Mouse (Mus musculus) stomach, embryonic 14.5 days (tissue): ENCODE results near the gene Bfsp2. TPM values are rescaled to one million over a fixed set of nuclear protein-coding genes. Genes with fewer than 3 reads are reported as not detected.

Experiments
- ATAC-seq: fragments of 200-750 bp; cut with Nextera tagmentation; 2 replicates; pipeline ENCODE4 v1.8.0; 2017; ENCODE audit warnings: low read depth, moderate TSS enrichment; ENCODE audit not compliant: insufficient number of reproducible peaks, insufficient read depth, low FRiP score
- H3K27ac ChIP-seq: fragments of 300-500 bp; sonication (generic); 2 replicates; pipeline ENCODE4 v1.5.1; 2014; ENCODE audit warnings: mild to moderate bottlenecking, low read length, moderate library complexity, mixed read lengths
- H3K27me3 ChIP-seq: fragments of 300-500 bp; sonication (generic); 2 replicates; pipeline ENCODE4 v1.6.1; 2014; ENCODE audit warnings: low read length, control low read depth, mixed read lengths; ENCODE audit not compliant: control insufficient read depth, insufficient read depth
- H3K36me3 ChIP-seq: fragments of 300-500 bp; sonication (generic); 2 replicates; pipeline ENCODE4 v1.6.1; 2014; ENCODE audit warnings: mild to moderate bottlenecking, control low read depth, low read length, moderate library complexity, mixed read lengths; ENCODE audit not compliant: control insufficient read depth, insufficient read depth
- H3K4me1 ChIP-seq: fragments of 300-500 bp; sonication (generic); 2 replicates; pipeline ENCODE4 v1.6.1; 2014; ENCODE audit warnings: low read length, control low read depth, mixed read lengths; ENCODE audit not compliant: control insufficient read depth, insufficient read depth
- H3K4me2 ChIP-seq: fragments of 300-500 bp; sonication (generic); replicated peaks from 2 replicates; pipeline ENCODE4 v1.6.1; 2014; ENCODE audit warnings: low read depth, low read length, control low read depth
- H3K4me3 ChIP-seq: fragments of 300-500 bp; sonication (generic); 2 replicates; pipeline ENCODE4 v1.5.1; 2014; ENCODE audit warnings: low read depth, low read length, control low read depth
- H3K9ac ChIP-seq: fragments of 300-500 bp; sonication (generic); replicated peaks from 2 replicates; pipeline ENCODE4 v1.6.1; 2014; ENCODE audit warnings: low read depth, mild to moderate bottlenecking, control low read depth, low read length, moderate library complexity, mixed read lengths
- H3K9me3 ChIP-seq: fragments of 300-500 bp; sonication (generic); 2 replicates; pipeline ENCODE4 v1.6.1; 2016; ENCODE audit warnings: low read depth, low read length, control low read depth; ENCODE audit not compliant: control insufficient read depth
- whole genome bisulfite sequencing: fragments of 180-500 bp; shearing (Covaris S2); extraction: QIAGEN DNeasy Blood & Tissue Kit; methylation state at CpG from one replicate; pipeline ENCODE4 v1.1.7; 2014; 5-methylcytosine and 5-hydroxymethylcytosine counted together
- polyA plus RNA-seq: library from polyadenylated mRNA; unstranded; fragments of >200 nt; fragmentation: Nextera tagmentation; extraction: Ambion mirVana; gene quantifications from 2 replicates; pipeline ENCODE4 v1.2.1, GENCODE M21; 2014

The Bfsp2 gene
- polyA plus RNA-seq, result 0.20 and 0.45 TPM in 2 replicates

DNA sequence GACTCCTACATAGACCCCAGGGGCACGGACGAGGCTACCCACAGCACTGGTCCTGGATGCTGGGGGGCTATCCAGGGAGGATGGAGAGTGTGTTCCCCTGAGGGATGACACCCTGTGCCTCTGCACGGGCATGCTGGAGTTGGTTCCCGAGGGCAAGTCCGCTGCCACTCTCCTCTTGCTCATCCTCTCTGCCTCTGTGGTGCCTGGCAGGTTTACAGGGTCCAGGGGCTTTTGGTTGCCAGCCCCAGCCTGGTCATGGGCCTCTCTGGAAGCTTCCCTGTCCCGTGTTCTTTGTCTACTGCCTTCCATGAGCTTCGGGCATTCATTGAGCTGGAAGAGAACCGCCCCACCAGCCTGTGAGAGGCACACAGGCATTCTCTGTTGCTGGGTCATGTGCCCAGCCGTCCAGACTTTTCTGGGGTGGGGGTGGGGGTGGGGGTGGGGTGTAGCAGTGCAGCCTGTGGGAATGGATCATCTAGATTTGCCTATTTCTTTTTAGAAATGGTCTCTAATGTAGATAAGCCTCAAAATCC, at the start of gene Bfsp2:
TSS of gene Bfsp2 (minus strand) at position 377 of the 533 bp plus-strand sequence.
- H3K9me3 ChIP-seq, result no peaks in the 10 kb centered on the region
- H3K4me1 ChIP-seq, result peaks cover 6% of the 10 kb centered on the region
- no peak within 1 kb of the TSS for H3K4me2 ChIP-seq
- no peaks in the 10 kb centered on the region for H3K36me3 ChIP-seq
- no peaks in the 10 kb centered on the region for H3K27me3 ChIP-seq
- H3K9ac ChIP-seq, result no peak within 1 kb of the TSS
- no peak within 1 kb of the TSS for H3K27ac ChIP-seq
- H3K4me3 ChIP-seq, result no peak within 1 kb of the TSS
- 73% methylated on average over 9 of the region's 9 CpGs for WGBS
- no peak for ATAC-seq

DNA sequence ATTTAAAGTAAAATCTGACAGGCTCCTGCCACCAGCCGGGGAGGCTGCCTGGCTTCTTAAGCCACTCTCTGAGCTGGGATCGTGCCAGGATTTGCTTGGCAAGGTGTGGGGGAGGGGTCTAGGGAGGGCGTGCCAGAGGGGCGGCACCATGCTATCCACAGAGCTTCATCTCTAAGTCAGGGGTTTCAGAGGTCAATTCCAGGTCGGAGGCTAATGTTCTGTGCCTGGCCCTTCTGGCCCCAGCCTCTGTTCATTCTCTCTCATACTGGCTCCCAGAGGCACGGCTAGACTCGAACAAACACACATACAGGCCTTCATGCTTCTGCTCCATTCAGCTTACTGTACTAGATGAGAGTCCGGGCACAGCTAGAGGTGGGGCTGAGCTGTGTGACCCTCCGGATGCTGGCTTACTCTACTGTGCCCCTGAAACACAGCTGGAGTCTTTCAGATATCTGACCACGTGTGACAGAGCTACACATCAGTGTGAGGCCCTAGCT, 44.9 kb upstream of the Bfsp2 start:
- ATAC-seq, result peak; percentile 23; the same call in 1 of the 2 replicates

DNA sequence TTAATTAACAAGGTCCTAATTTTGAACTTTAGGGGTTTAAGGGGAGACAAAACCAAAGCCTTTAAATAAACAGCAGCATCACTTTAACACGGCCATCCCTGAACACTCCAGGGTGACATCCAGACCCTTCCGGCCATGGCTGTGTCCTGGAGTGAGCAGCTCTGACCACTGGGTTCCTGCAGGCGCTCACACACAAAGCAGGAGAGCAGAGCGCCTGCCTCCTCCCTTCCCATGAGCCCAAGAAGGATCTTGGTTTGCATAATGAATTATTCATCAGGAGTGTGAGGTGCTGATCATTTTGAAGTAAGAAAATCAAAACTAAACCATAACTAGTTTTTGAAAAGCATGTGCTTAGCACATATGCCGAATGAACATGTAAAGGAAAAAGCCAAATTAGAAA, 44.4 kb upstream of the Bfsp2 start:
- no peak overlapping the region for H3K9ac ChIP-seq
- no peak overlapping the region for H3K4me2 ChIP-seq
- H3K36me3 ChIP-seq, result no peaks in the 10 kb centered on the region
- WGBS, result 41% methylated on average over 5 of the region's 5 CpGs
- no peaks in the 10 kb centered on the region for H3K9me3 ChIP-seq
- no peak for ATAC-seq
- H3K4me3 ChIP-seq, result no peak overlapping the region
- no peak overlapping the region for H3K27ac ChIP-seq
- no peaks in the 10 kb centered on the region for H3K27me3 ChIP-seq
- peaks cover 3% of the 10 kb centered on the region; the same call in 1 of the 2 replicates for H3K4me1 ChIP-seq

More for the DNA sequence above, 44.9 kb upstream of the Bfsp2 start:
- peaks cover 3% of the 10 kb centered on the region; the same call in 1 of the 2 replicates for H3K4me1 ChIP-seq
- 21% methylated on average over 10 of the region's 10 CpGs for WGBS
- no peak overlapping the region for H3K27ac ChIP-seq
- H3K36me3 ChIP-seq, result no peaks in the 10 kb centered on the region
- H3K9ac ChIP-seq, result no peak overlapping the region
- no peak overlapping the region for H3K4me3 ChIP-seq
- H3K27me3 ChIP-seq, result no peaks in the 10 kb centered on the region
- no peaks in the 10 kb centered on the region for H3K9me3 ChIP-seq
- no peak overlapping the region for H3K4me2 ChIP-seq

DNA sequence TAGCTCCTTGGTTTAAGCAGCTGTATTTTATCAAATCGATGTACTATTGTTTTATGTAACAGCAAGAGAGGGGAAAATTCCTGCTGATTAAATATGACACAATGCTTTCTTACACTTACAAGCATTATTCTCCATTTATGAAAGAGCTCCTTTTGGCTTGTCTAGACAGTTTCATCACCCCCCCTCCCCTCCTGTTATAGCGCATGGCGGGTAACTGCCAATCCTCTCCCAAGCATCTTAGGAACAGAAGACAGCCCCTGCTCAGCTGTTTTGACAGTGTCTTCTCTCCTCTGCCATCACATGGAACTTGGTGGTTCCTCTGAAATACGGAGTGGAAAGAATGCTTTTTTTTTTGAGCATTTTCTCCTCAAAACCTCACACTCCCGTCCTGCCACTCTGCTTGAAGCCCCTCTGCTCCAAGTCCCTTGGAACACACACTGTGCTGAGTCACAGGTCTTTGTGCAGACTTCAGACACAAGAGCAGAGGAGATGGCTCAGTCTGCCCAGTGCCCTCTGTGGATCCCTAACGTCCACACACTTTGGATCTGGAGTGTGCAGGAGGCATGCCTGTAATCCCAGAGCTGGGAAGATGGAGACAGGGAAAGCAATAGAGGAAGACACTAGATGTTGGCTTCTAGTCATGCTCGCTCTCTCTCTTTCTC, 43.7 kb upstream of the Bfsp2 start:
- H3K27me3 ChIP-seq, result no peaks in the 10 kb centered on the region

DNA sequence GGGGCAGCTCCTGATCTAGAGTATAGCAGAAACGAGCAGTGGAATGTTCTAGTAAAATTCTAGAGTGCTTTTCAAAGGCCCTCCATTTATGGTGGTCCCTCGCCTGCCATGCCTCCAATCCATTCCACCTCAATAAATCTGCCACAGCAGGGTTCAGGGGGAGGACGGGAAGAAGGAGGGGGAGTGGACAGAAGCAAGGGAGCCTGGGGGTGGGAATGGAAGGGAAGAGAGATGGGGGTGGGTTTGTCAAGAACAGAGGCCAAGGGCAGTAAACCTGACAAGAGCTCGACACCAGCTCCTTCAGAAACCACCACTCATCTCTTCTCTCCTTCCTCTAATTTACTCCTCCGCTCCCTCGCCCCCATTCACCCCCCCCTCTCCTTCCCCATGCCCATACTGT, 42.8 kb upstream of the Bfsp2 start:
- H3K27ac ChIP-seq, result no peak overlapping the region
- H3K9me3 ChIP-seq, result no peaks in the 10 kb centered on the region
- no peaks in the 10 kb centered on the region for H3K36me3 ChIP-seq
- WGBS, result 40% methylated on average over 6 of the region's 6 CpGs
- H3K4me1 ChIP-seq, result peaks cover 3% of the 10 kb centered on the region; the same call in 1 of the 2 replicates
- H3K4me2 ChIP-seq, result no peak overlapping the region
- no peak overlapping the region for H3K4me3 ChIP-seq
- no peaks in the 10 kb centered on the region for H3K27me3 ChIP-seq
- ATAC-seq, result no peak
- H3K9ac ChIP-seq, result no peak overlapping the region

More for the DNA sequence above, 43.7 kb upstream of the Bfsp2 start:
- Histone ChIP-seq H3K9me3 (no peaks in the 10 kb centered on the region), H3K36me3 (no peaks in the 10 kb centered on the region), H3K9ac (no peak overlapping the region), H3K27ac (no peak overlapping the region), H3K4me3 (no peak overlapping the region), H3K4me2 (no peak overlapping the region), H3K4me1 (peaks cover 3% of the 10 kb centered on the region; the same call in 1 of the 2 replicates)
- no peak for ATAC-seq
- WGBS, result 57% methylated on average over 7 of the region's 7 CpGs

DNA sequence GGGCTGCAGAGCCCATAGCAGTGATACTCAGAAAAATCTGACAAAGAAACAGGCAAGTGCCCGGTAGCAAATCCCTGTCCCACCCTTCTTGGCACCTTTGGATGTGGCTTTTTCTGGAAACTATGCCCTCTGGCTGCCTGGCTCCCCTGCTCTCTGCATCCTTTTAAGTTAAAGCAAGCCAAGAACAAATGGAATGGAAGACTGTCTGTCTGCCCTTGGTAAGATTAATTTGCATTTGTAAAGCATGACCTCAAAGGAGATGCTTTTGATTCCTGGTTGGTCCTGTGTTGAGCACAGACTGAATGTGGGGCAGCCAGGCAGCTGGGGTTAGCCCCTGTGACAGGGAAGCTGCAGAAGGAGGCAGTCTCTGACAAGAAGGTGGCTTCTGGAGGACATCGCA, 33.7 kb upstream of the Bfsp2 start:
- no peak overlapping the region for H3K4me2 ChIP-seq
- no peak overlapping the region for H3K27ac ChIP-seq
- no peaks in the 10 kb centered on the region for H3K4me1 ChIP-seq
- H3K9me3 ChIP-seq, result no peaks in the 10 kb centered on the region
- no peaks in the 10 kb centered on the region for H3K27me3 ChIP-seq
- no peaks in the 10 kb centered on the region for H3K36me3 ChIP-seq
- 63% methylated on average over 2 of the region's 2 CpGs for WGBS
- ATAC-seq, result no peak
- no peak overlapping the region for H3K9ac ChIP-seq
- no peak overlapping the region for H3K4me3 ChIP-seq

- WGBS, result 70% methylated on average over 6 of the region's 6 CpGs
- no peak overlapping the region for H3K4me3 ChIP-seq
- peaks cover under 1% of the 10 kb centered on the region; the same call in 1 of the 2 replicates for H3K4me1 ChIP-seq
- H3K27me3 ChIP-seq, result no peaks in the 10 kb centered on the region
- H3K4me2 ChIP-seq, result no peak overlapping the region
- no peaks in the 10 kb centered on the region for H3K9me3 ChIP-seq
- no peak overlapping the region for H3K27ac ChIP-seq
- H3K36me3 ChIP-seq, result no peaks in the 10 kb centered on the region
- no peak overlapping the region for H3K9ac ChIP-seq
- no peak for ATAC-seq
Observed at GRCm38 (mm10) chr9:103512257-103512656, 32.0 kb upstream of the Bfsp2 start.

GRCm38 (mm10) chr9:103506968-103507584, 26.9 kb upstream of the Bfsp2 start:
- Histone ChIP-seq H3K4me3 (no peak overlapping the region), H3K9me3 (no peaks in the 10 kb centered on the region), H3K27me3 (no peaks in the 10 kb centered on the region), H3K4me2 (no peak overlapping the region), H3K36me3 (no peaks in the 10 kb centered on the region), H3K4me1 (peaks cover 3% of the 10 kb centered on the region; the same call in 1 of the 2 replicates), H3K27ac (no peak overlapping the region), H3K9ac (no peak overlapping the region)
- WGBS, result 54% methylated on average over 7 of the region's 7 CpGs
- ATAC-seq, result no peak; the same call in 1 of the 2 replicates
